Mouse (Mus musculus) thymus, postnatal 4 days (tissue): ENCODE data around the gene Defa23.
"Not testable (repeated sequence)": the region's sequence is repeated elsewhere in the genome, so short reads cannot be mapped to it uniquely, and the experiment has no call there.

ENCODE experiments used
- DNase-seq: peaks from one replicate; pipeline ENCODE4 v3.0.0; 2021

Defa23 gene

GRCm38 (mm10) chr8:21054747-21055146 lies at the start of gene Defa23:
Gene Defa23, plus strand, starts transcription at chr8:21055047.
- DNase-seq: not testable (repeated sequence)

GRCm38 (mm10) chr8:21006801-21007200 lies 48.0 kb upstream of the Defa23 start:
- no peak for DNase-seq

GRCm38 (mm10) chr8:21008578-21008977 lies 46.3 kb upstream of the Defa23 start:
- not testable (repeated sequence) for DNase-seq

GRCm38 (mm10) chr8:21010548-21010947 lies 44.3 kb upstream of the Defa23 start:
- not testable (repeated sequence) for DNase-seq

GRCm38 (mm10) chr8:21025245-21025644 lies 29.6 kb upstream of the Defa23 start, which contains the start of gene Defa21:
Gene Defa21, plus strand, starts transcription at chr8:21025545.
- DNase-seq: not testable (repeated sequence)

- not testable (repeated sequence) for DNase-seq
These were observed 9.9 kb downstream of the Defa23 start, which contains the start of gene Defa35 for GRCm38 (mm10) chr8:21064738-21065137. Gene Defa35, plus strand, starts transcription at chr8:21065038.

- DNase-seq: not testable (repeated sequence)
These were observed 29.3 kb downstream of the Defa23 start, which contains the start of gene Defa25 for GRCm38 (mm10) chr8:21084142-21084541. Gene Defa25, plus strand, starts transcription at chr8:21084442.

- DNase-seq: peak; percentile 6
These were observed 38.3 kb downstream of the Defa23 start for GRCm38 (mm10) chr8:21093106-21093505.

GRCm38 (mm10) chr8:21095950-21096349 lies 41.1 kb downstream of the Defa23 start, which contains the start of gene Gm14851:
Gene Gm14851, minus strand, starts transcription at chr8:21096050.
- not testable (repeated sequence) for DNase-seq
